Mouse (Mus musculus) G1E-ER4 (cell line): ENCODE results near the gene Tmem183a. TPM values are rescaled to one million over a fixed set of nuclear protein-coding genes. Genes with fewer than 3 reads are reported as not detected.

Source experiments
- GATA1 ChIP-seq: IDR thresholded peaks from one replicate; pipeline ENCODE4 v1.8.0; 2012; ENCODE audit warnings: low read length, inconsistent platforms
- polyA plus RNA-seq: library from polyadenylated mRNA; stranded (reverse); fragments of >175 nt; gene quantifications from 2 replicates; pipeline ENCODE4 v1.2.3, GENCODE M21; 2012

The Tmem183a gene
- polyA plus RNA-seq, 1 experiment: 62.4 TPM

- no peak for TF ChIP-seq GATA1
Observed at GRCm38 (mm10) chr1:134310291-134310690, 51.5 kb downstream of the Tmem183a start.

- no peak for TF ChIP-seq GATA1
Observed at GRCm38 (mm10) chr1:134307409-134307808, 54.4 kb downstream of the Tmem183a start.

GRCm38 (mm10) chr1:134304940-134305339, 56.8 kb downstream of the Tmem183a start:
- no peak for TF ChIP-seq GATA1

GRCm38 (mm10) chr1:134302568-134303238, 59.1 kb downstream of the Tmem183a start:
- TF ChIP-seq GATA1: no peak

- TF ChIP-seq GATA1: no peak
Observed at GRCm38 (mm10) chr1:134298636-134299411, 63.0 kb downstream of the Tmem183a start.

GRCm38 (mm10) chr1:134297265-134297664, 64.5 kb downstream of the Tmem183a start:
- no peak for TF ChIP-seq GATA1

Other genes with a start within 250 kb of the Tmem183a start
- gene Chil1, start 179.8 kb downstream of the Tmem183a start, polyA plus RNA-seq: not detected in 2 replicates
- not detected in 2 replicates for gene Mybph, start 168.5 kb downstream of the Tmem183a start, polyA plus RNA-seq
- 0.01 TPM in 1 of 2 replicates, not detected in the other for gene Adora1, start 126.5 kb downstream of the Tmem183a start, polyA plus RNA-seq
- not detected in 2 replicates for gene Myog, start 72.0 kb downstream of the Tmem183a start, polyA plus RNA-seq
- gene Ppfia4, start 29.1 kb downstream of the Tmem183a start, polyA plus RNA-seq: 0.04 and 0.08 TPM in 2 replicates
- not detected in 2 replicates for gene 4933406M09Rik, start 24.0 kb upstream of the Tmem183a start, polyA plus RNA-seq
- gene Cyb5r1, start 43.6 kb upstream of the Tmem183a start, polyA plus RNA-seq: 41.6 and 56.5 TPM in 2 replicates
- gene Adipor1, start 53.4 kb upstream of the Tmem183a start, polyA plus RNA-seq: 94.8 and 120 TPM in 2 replicates
- 5.7 and 9.5 TPM in 2 replicates for gene Klhl12, start 93.6 kb upstream of the Tmem183a start, polyA plus RNA-seq
- gene Rabif, start 132.7 kb upstream of the Tmem183a start, polyA plus RNA-seq: 8.9 and 11.1 TPM in 2 replicates
- gene Mgat4e, start 187.7 kb upstream of the Tmem183a start, polyA plus RNA-seq: not detected in 2 replicates
- gene Kdm5b, start 198.2 kb upstream of the Tmem183a start, polyA plus RNA-seq: 33.3 and 44.5 TPM in 2 replicates